Mouse (Mus musculus): Measurements from ENCODE around the gene Stub1.

Gene Stub1

DNA sequence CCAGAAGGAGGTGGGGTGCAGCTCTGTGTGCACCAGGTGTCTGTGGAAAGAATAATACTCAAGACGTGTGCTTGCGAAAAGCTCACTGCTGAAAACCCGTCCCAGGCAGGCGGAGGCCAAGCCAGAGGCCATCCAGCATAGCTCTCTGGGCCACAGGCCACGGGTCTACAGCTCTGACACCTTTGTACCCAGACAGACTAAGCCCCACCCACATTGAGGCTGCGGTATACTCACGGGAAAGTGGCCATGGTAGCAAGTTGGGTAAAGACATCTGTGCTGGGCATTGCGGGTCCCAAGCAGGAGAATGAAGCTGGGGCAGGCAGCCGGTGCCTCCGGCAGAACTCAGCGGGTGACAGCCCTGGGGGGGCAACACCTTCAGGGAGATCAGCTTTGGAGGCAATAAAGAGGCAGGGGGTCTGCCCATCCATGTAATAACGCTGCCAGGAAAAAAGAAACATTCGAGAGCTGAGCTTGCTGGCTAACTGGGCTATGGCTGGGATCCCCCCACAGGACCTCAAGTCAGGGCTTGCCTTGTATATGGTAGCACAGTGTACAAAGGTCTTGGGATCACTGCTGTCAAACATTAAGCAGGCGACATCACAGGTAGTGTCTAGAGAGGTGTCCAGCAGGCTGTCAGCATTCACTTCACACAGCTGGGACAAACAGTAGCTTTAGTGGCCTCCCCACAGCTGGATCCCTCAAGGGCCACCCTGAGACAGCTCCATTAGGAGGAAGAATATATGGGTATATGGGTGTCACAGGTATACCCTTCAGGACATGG, 6.4 kb upstream of the Stub1 start:
- in situ Hi-C loops (cut with MboI; ENCODE audit: low sequenced_read_pairs): no loop called here

DNA sequence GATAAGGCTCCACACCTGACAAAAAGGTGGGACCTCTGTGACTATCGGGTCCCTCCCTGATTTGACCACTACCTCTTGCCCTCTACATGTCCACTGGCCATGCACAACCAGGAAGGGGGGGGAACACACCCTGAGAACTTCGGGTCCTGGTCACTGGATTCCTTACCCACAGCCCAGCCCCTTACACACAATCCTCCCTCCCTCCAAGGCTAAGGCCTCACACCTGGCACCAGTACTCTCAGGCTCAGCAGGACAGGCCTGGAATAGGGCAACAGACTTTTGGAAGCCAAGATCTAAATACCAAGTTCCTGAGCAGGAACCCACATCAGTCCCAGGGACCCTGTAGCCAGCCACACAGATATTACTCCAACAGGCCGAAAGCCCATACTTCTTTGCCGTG, 5.7 kb upstream of the Stub1 start:
- in situ Hi-C loops (cut with MboI; ENCODE audit: low sequenced_read_pairs): no loop called here

DNA sequence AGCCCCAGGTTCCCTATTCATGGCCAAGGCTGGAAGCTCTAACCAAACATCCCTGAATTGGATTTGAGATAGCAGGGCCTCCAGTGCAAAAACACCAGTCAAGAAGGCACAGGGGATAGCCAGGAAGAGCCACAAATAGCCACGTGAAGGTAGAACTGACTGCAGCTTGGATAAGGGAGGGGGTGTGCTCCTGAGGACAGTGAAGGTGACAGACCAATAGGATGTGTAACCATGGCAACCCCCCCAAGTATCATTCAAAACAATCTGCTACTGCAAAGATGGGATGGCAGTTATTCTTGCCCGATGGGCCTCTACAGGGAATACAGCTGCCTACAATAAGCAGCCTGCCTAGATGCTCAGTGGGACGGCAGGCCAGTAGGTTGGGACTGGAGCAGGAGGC, 4.3 kb upstream of the Stub1 start:
- in situ Hi-C loops (cut with MboI; ENCODE audit: low sequenced_read_pairs): no loop called here

DNA sequence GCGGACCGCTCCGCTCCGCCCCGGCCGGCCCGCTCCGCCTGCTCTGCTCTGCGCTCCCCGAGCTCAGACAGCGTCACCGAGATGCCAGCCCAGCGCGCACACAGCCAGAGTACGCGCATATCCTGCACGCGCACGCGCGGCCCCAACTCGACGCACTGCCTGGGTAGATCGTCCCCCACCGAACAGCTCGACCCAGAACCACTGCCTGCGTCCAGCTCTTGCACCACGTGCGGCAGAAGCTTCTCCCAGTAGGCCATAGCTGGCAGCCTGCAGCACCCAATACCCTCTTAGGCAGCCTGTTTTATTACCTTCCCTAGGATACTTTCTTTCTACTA, 3.8 kb upstream of the Stub1 start, which contains the start of gene Rhbdl1:
Gene Rhbdl1 (minus strand): TSS at position 220 of the 335 bp plus-strand sequence.
- in situ Hi-C loops (cut with MboI; ENCODE audit: low sequenced_read_pairs): no loop called here

DNA sequence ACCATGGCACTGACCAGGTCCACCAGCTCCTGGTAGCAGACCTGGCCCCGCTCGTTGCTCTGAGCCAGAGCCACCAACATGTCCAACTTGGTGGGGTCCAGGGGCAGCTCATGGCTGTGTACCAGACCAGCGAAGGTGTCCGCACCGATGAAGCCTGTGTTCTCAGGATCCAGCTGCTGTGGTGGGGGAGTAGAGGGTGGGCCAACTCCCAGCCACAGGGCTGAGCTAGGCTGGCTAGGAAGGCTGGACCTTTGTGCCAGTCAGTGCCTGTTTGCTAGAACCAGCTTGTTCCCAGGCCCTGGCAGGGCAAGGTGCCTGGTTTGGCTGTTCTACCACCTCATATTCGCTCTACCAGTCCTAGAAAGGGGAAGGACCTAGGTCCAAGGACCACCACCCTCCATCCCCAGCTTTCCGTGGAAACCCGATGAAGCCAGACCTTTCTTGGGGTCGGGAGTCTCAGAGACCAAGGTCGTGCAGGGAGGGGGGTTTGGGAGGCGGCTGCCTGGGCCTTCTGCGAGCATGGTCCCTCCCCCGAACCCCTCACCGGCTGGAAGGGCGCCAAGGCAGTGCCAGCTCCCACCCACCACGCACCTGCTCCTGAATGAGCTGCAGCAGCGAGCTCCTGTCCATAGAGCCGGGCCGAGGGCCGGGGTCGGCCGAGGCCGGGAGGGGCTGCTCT, 3.3 kb upstream of the Stub1 start:
- in situ Hi-C loops (cut with MboI; ENCODE audit: low sequenced_read_pairs): no loop called here

DNA sequence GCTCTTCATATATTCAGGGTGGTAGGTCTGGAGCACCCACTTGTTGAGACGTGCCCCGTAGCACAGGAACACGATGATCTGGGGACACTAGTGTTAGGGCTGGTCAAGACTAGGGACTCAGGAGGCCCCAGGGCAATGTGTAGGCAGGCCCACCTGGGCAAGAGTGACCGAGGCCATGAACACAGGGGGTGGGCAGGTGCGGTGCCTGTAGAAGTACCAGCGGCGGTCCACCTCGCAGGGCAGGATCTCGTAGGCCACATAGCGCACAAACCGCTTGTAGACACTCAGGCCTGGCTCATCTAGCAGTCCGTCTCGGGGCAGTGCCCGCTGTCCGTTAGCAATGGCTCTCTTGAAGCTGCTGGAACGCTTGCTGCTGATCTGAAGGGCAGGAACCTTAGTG, 2.6 kb upstream of the Stub1 start:
- in situ Hi-C loops (cut with MboI; ENCODE audit: low sequenced_read_pairs): no loop called here

DNA sequence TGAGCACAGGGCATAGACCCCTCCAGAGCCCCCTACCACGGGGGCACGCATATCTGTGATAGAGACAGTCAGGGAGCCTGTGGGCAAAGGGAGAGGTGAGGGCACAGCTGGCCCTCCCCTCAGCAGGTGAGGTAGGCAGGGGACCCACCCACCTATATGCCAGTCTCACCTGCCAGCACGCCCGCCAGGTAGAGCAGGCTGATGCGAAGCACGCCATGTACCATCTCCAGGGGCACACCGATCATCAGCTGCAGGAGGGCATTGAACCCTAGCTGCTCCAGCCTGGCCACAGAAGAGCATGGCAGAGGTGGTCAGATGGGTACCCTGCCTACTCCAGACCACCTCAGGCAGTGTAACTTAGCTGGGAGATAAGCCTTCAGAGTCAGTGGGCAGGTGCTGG, 2.1 kb upstream of the Stub1 start:
- in situ Hi-C loops (cut with MboI; ENCODE audit: low sequenced_read_pairs): no loop called here

DNA sequence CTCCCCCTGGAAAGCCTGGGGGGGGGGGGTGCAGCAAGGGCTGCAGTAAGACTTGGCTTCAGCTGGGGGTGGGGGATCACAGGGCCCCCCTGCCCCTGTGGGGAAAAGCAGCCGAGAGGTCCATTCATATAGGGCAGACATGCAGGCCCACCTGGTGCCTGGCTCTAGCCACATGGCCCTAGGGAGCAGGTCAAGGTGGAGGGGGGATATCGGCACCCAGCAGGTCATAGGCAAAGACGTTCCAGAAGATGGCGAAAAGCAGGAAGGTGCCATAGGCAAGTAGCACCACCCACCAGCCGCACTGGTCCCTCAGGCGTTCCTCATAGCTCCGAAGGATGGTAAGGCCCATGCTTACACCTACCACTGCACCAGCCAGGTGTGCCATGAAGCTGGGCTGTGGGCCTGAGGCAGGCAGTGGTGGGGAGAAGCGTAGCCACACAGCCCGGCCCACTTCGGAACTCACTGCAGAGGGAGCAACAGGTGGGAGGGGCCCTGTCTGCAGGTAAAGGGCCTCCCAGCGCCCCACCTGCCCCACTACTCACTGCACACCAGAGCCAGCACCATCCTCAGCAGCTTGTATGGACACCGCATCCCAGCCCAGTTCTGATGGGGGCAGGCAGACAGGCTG, 1.5 kb upstream of the Stub1 start:
- in situ Hi-C loops (cut with MboI; ENCODE audit: low sequenced_read_pairs): no loop called here

DNA sequence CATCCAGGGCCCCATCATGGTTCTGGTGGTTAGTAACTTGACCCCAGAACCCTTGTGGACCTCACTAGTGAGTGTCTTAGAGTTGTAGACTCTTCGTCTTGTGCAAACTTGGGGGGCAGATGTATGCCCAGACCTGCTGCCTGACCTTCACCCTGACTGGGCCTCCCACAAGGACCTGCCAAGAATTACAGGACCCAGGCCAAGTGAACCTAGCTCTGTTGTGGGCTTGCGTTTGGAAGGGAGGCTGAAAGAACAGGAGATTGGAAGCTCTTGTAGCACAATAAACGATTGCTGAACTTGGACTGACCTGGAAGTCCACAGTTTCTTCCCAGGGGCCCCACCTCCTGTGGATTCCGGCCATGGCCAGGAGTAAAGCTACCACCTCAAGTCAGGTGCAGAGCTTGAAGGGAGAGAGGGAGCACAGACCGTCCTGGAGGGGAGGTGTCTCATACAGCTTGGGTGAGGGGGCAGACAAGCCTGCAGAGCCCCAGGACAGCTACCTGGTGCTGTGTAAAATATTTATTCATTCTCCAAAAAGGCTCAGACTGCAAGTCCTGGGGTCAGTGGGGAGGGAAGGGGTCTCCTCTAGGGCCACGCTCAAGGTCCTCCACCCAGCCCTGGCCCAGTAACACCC, 874 bp upstream of the Stub1 start:
- in situ Hi-C loops (cut with MboI; ENCODE audit: low sequenced_read_pairs): no loop called here

DNA sequence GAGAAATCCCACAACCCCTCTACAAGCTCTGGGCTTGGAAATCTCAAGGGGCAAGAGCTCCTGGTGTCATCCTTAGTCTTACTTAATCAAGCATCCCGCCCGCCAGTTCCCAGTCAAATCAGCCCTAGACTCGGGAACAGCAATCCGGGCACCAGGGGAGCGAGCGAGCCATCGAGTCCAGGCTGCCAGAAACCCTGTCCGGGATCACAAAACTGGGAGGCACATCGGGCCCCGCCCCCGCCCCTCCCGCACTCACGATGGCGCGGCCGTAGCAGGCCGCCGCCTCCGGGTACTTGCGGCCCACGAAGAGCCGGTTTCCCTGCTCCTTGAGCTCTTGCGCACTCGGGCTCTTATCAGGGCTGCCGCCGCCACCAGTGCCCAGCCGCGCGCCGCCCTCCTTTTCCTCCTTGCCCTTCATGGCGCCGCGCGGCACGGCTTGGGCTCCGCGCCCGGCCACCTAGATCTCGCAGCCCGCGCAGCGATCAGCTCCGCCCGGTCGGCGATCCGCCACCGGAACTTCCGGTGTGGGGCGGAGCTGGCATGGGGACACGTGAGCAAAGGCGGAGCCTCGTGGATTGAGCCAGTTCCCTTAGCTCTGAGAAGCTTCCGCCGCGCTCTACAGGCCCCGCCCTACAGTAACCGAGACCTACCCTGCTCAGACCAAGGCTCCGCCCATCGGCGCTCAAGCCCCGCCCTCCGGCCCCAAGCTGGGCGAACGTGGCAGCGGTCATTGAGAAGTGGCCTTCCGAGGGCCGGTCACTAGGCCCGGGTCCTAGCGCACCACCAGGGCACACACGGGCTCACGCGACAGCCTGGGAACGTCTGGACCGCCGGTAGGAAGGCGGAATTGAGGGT, 541 bp downstream of the Stub1 start:
- in situ Hi-C loops (cut with MboI; ENCODE audit: low sequenced_read_pairs): no loop called here

DNA sequence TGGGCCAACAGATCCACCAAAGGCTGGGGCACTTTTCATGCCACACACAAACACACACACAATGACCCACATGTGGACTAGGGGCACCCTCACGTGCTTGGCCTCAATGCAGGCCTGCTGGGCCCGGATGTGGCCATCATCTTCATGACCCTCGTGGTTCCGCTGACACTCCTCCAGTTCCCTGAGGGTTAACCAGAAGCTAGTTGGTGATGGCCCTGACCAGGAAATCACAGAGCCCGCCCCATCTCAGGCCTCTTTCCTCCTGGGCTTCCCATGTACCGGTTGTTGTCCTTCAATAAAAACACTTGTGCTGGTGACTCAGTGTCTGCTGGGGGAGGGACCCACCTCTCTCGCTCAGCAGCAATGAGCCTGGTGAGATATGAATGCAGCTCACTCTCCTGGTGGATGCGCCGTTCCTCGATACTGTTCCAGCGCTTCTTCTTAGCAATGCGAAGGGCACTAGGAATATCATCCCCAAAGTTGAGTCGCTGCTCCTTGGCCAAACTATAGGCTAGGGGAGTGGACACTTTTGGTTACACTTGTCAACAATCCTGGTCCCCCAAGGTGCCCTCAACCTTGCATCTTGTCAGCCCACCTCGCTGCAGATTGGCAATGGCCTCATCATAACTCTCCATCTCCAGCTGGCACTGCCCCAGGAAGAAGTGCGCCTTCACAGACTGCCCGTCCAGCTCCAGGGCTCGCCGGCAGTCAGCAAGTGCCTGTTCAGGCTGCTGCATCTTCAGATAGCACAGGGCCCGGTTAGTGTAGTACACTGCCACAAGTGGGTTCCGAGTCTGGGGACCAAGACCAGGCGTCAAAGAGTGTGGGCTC, 1.5 kb downstream of the Stub1 start:
- in situ Hi-C loops (cut with MboI; ENCODE audit: low sequenced_read_pairs): no loop called here

DNA sequence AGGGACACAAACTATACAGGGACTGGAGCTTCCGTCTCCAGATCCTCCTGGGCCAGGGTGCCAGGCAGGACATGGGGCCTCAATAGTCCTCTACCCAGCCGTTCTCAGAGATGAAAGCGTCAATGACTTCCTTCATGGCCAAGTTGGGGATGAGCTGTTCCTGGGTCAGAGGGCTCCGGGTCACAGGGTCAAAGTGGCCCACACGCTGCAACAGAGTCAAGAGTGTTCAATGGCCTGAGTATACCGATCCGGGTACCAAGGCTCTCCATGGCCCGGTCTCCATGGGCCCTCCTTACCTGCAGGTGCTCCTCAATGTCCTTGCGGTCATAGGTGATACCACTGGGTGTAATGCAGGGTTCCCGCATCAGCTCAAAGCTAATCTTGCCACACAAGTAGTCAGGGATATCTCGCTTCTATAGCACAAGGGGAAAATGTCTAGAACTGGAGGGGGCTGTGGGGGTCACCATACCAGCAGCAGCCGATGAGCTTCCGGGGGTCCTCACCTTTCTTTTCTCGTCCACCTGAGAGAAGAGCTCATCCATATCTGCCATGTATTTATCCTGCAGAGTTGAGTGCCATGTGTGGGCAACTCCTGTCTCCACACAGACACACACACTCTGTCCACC, 2.3 kb downstream of the Stub1 start:
- in situ Hi-C loops (cut with MboI; ENCODE audit: low sequenced_read_pairs): no loop called here

DNA sequence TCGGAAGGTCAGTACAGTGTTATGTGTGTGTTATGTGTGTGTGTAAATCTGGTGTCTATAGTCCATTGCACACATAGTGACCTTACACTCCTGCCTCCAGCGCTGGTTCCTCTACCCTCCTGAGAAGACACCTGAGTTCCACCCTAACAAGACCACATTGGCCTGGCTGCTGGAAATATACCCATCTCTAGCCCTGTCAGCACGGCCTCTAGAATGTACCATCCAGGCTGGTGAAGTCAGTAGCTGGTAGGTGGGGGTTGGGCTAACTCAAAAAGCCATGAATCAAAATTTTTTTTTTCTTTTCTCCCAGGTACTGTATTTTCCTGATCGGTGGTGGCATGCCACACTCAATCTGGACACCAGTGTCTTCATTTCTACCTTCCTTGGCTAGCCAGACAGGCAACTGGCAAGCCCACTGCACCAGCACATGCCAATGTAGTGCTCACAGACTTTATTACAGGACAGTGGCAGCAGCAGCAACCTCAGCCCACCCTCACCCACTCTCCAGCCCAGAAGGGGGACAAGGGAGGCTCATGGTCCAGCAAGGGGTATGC, 2.9 kb downstream of the Stub1 start:
- in situ Hi-C loops (cut with MboI; ENCODE audit: low sequenced_read_pairs): no loop called here

DNA sequence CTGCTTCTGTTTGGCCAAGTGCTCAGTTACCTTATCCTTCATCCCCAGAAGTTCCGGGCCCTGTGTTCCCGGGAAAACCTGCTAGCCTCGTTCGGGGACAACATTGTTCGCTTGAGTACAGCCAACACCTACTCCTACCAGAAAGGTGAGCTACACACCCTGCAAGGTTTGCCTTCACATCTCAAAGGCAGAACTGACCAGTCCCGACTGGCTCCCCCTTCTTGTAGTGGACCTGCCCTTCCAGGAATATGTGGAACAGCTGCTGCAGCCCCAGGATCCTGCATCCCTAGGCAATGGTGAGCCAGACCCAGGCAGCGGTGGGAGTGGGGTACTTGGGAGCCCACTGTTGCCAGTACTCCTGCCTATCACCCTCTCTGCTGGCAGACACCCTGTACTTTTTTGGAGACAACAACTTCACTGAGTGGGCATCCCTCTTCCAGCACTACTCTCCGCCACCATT, 3.6 kb downstream of the Stub1 start:
- in situ Hi-C loops (cut with MboI; ENCODE audit: low sequenced_read_pairs): no loop called here

DNA sequence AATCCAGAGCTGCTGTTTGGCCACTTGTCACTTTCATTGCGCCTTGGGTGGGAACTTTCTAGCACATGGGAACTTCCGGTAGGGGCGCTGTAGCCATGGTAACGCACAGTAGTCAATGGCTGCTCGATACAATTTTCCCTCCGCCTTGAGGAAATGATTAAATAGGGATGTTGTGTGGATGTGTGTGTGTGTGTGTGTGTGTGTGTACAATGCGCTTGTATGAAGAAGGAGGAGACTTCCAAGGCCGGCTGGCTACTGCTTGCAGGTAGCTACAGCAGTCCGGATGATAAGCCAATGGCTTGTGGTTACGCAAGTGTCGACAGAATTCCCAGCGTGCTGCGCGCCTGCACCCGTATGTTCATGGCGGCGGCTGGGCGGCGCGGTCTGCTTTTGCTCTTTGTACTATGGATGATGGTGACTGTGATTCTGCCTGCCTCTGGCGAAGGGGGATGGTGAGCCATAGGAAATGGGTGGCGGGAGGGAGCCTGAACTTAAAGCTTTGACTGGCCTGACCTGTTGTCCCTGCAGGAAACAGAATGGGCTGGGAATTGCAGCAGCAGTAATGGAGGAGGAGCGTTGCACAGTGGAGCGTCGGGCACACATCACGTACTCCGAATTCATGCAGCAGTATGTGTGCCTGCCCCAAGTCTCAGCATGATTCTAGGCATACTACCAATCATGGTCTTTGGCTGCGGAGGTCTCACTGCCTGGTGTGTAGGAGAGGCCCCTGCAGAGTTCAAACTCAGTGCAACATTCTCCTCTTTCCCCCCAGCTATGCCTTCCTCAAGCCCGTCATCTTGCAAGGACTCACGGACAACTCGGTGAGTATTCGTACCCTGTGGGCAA, 4.3 kb downstream of the Stub1 start, which contains the start of gene Jmjd8:
Gene Jmjd8 (plus strand): TSS at position 156 of the 846 bp plus-strand sequence.
- in situ Hi-C loops (cut with MboI; ENCODE audit: low sequenced_read_pairs): no loop called here

DNA sequence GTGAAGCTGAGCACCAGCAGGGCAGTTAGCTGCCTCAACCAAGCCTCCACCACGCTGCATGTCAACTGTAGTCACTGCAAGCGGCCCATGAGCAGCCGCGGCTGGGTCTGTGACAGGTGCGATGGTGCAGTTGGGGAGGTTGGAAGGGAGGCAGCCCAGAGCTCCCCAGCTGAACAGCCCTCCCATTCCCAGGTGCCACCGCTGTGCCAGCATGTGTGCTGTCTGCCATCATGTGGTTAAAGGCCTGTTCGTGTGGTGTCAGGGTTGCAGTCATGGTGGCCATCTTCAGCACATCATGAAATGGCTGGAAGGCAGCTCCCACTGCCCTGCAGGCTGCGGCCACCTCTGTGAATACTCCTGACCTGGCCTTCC, 5.0 kb downstream of the Stub1 start:
- in situ Hi-C loops (cut with MboI; ENCODE audit: low sequenced_read_pairs): no loop called here

DNA sequence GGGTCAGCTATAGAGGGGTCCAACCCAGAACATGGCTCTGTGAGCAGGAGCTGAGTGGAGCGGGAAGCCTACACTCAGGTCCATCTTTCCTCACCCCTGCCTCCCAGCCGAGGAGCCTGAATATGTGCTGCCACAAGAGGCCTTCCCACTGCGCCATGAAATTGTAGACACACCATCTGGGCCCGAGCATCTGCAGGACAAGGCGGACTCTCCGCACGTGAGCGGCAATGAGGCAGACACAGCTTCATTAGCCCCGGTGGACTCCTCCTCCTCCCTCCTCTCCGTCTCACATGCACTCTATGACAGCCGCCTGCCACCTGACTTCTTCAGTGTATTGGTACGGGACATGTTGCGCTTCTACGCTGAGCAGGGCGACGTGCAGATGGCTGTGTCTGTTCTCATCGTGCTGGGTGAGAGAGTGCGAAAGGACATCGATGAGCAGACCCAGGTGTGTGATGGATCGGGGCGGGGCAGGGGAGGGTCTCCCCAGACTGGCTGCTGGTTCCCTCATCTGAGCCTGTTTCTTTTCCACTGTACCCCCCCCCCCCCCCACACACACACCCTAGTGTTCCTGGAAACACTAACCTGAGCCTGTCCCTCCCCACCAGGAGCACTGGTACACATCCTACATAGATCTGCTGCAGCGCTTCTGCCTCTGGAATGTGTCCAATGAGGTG, 5.5 kb downstream of the Stub1 start:
- in situ Hi-C loops (cut with MboI; ENCODE audit: low sequenced_read_pairs): no loop called here

DNA sequence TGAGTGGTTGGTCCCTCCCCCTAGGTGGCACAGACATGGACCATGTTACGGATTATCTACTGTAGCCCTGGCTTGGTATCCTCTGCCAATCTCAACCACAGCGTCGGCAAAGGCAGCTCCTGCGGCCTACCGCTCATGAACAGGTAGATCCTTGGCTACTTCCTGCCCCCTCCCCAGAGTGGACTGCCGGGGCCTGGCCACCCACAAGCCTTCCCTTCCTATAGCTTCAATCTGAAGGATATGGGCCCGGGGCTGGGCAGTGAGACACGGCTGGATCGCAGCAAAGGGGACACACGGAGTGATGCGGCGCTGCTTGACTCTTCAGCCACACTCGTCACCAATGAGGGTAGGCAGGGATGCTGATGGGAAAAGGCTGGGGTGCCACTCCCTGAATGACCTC, 6.2 kb downstream of the Stub1 start:
- in situ Hi-C loops (cut with MboI; ENCODE audit: low sequenced_read_pairs): no loop called here

All from CH12F3 (cell line).